Mouse (Mus musculus) bone marrow macrophage, adult 2 months (primary cell): Measurements from ENCODE around the gene Stx2.

Source experiments
- CTCF ChIP-seq: IDR thresholded peaks from 2 replicates; pipeline ENCODE4 v1.5.1; 2012; ENCODE audit warnings: low read depth, mild to moderate bottlenecking, low read length, moderate library complexity
- POLR2A ChIP-seq: IDR thresholded peaks from 2 replicates; pipeline ENCODE4 v1.6.1; 2012; ENCODE audit warnings: mild to moderate bottlenecking, low read depth, low read length, borderline replicate concordance

GRCm38 (mm10) chr5:129025048-129025447 is 16.7 kb upstream of the Stx2 start:
- TF ChIP-seq CTCF (no peak), POLR2A (no peak)
